Mouse (Mus musculus) 416B (cell line): ENCODE results near the gene Arl14.

Experiments
- DNase-seq: peaks from one replicate; pipeline ENCODE4 v3.0.0; 2011; ENCODE audit warnings: low read depth

Gene Arl14

DNA sequence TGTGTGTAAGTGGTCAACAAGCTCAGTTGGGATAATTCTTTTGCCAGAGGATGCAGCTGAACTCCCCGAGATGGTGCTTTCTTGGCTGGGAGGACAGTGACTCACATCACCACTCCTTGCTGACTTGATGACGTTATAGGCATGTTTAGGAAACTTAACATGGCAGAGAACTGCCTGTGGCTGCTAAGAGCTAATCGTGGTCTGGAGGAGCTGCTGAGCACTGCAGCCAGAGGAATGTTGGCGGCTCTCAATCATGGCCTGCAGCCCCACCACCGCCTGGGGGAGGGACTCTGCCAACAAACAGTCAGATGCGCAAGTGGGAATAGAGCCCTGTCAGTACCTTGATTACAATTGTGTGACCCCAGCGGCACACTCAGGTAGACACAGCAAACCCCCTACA lies 49.6 kb downstream of the Arl14 start:
- peak; percentile 45 for DNase-seq
